Mouse (Mus musculus) spleen, adult 18-20 months (tissue): ENCODE measurements around the gene Crim1.

Source experiments
- DNase-seq, 2 experiments: peaks; one replicate each; pipeline ENCODE4 v3.0.0; 2022; ENCODE audit warnings: mixed read lengths in 2 of 2

The Crim1 gene

GRCm38 (mm10) chr17:78199626-78200560 lies at the start of gene Crim1:
Crim1 (plus strand) TSS chr17:78200248.
- DNase-seq = peak; percentile 72 to 75

- DNase-seq = no peak
Measured at GRCm38 (mm10) chr17:78151479-78152282, 48.4 kb upstream of the Crim1 start.

- DNase-seq = peak in 1 of 2 experiments; percentile 27
Measured at GRCm38 (mm10) chr17:78163278-78163677, 36.8 kb upstream of the Crim1 start.

GRCm38 (mm10) chr17:78163724-78164236 lies 36.3 kb upstream of the Crim1 start:
- DNase-seq = no peak

GRCm38 (mm10) chr17:78165855-78166254 lies 34.2 kb upstream of the Crim1 start:
- no peak for DNase-seq

GRCm38 (mm10) chr17:78166566-78166965 lies 33.5 kb upstream of the Crim1 start:
- DNase-seq = no peak

GRCm38 (mm10) chr17:78172371-78172770 lies 27.7 kb upstream of the Crim1 start:
- no peak for DNase-seq

- DNase-seq = no peak
Measured at GRCm38 (mm10) chr17:78180766-78181165, 19.3 kb upstream of the Crim1 start.

- DNase-seq = no peak
Measured at GRCm38 (mm10) chr17:78196184-78196583, 3.9 kb upstream of the Crim1 start.

- peak; percentile 19 to 46 for DNase-seq
Measured at GRCm38 (mm10) chr17:78197111-78197510, 2.9 kb upstream of the Crim1 start.

GRCm38 (mm10) chr17:78198140-78198539 lies 1.9 kb upstream of the Crim1 start:
- no peak for DNase-seq

GRCm38 (mm10) chr17:78198820-78199219 lies 1.2 kb upstream of the Crim1 start:
- DNase-seq = no peak

- DNase-seq = no peak
Measured at GRCm38 (mm10) chr17:78199231-78199625, 820 bp upstream of the Crim1 start.

GRCm38 (mm10) chr17:78200561-78201220 lies 643 bp downstream of the Crim1 start:
- DNase-seq = peak; percentile 38 to 53

- peak; percentile 17 to 35 for DNase-seq
Measured at GRCm38 (mm10) chr17:78201221-78202058, 1.4 kb downstream of the Crim1 start.

- DNase-seq = no peak
Measured at GRCm38 (mm10) chr17:78202221-78202620, 2.2 kb downstream of the Crim1 start.

GRCm38 (mm10) chr17:78202756-78203155 lies 2.7 kb downstream of the Crim1 start:
- no peak for DNase-seq

- DNase-seq = no peak
Measured at GRCm38 (mm10) chr17:78203478-78203877, 3.4 kb downstream of the Crim1 start.

- no peak for DNase-seq
Measured at GRCm38 (mm10) chr17:78206421-78206820, 6.4 kb downstream of the Crim1 start.

GRCm38 (mm10) chr17:78207246-78207645 lies 7.2 kb downstream of the Crim1 start:
- no peak for DNase-seq

- DNase-seq = no peak
Measured at GRCm38 (mm10) chr17:78208805-78209204, 8.8 kb downstream of the Crim1 start.

- DNase-seq = no peak
Measured at GRCm38 (mm10) chr17:78209646-78210045, 9.6 kb downstream of the Crim1 start.
